Mouse (Mus musculus) forebrain, embryonic 11.5 days (tissue): ENCODE data around the gene Prdm1. TPM values are rescaled to one million over a fixed set of nuclear protein-coding genes. Genes with fewer than 3 reads are reported as not detected.

Source experiments
- ATAC-seq: fragments of 200-750 bp; cut with Nextera tagmentation; replicated peaks from 2 replicates; pipeline ENCODE4 v1.8.0; 2017; ENCODE audit warnings: moderate TSS enrichment; ENCODE audit not compliant: low FRiP score
- DNase-seq: peaks from one replicate; pipeline ENCODE4 v3.0.0-alpha.2; 2017; ENCODE audit warnings: low spot score
- H3K27ac ChIP-seq: fragments of 300-500 bp; sonication (generic); 2 replicates; pipeline ENCODE4 v1.5.1; 2014; ENCODE audit warnings: low read depth, low read length
- H3K27me3 ChIP-seq: fragments of 300-500 bp; sonication (generic); 2 replicates; pipeline ENCODE4 v1.6.1; 2014; ENCODE audit warnings: mild to moderate bottlenecking, low read length, mixed read lengths; ENCODE audit not compliant: control insufficient read depth, insufficient read depth
- H3K36me3 ChIP-seq: fragments of 300-500 bp; sonication (generic); 2 replicates; pipeline ENCODE4 v1.6.1; 2014; ENCODE audit warnings: mild to moderate bottlenecking, low read length, moderate library complexity, mixed read lengths; ENCODE audit not compliant: control insufficient read depth, insufficient read depth
- H3K4me1 ChIP-seq: fragments of 300-500 bp; sonication (generic); replicated peaks from 2 replicates; pipeline ENCODE4 v1.6.1; 2014; ENCODE audit warnings: low read length, mixed read lengths; ENCODE audit not compliant: control insufficient read depth, insufficient read depth
- H3K4me2 ChIP-seq: fragments of 300-500 bp; sonication (generic); 2 replicates; pipeline ENCODE4 v1.6.1; 2014; ENCODE audit warnings: low read depth, mild to moderate bottlenecking, low read length, moderate library complexity, mixed read lengths; ENCODE audit not compliant: severe bottlenecking
- H3K4me3 ChIP-seq: fragments of 300-500 bp; sonication (generic); 2 replicates; pipeline ENCODE4 v1.5.1; 2014; ENCODE audit warnings: low read depth, low read length
- H3K9ac ChIP-seq: fragments of 300-500 bp; sonication (generic); 2 replicates; pipeline ENCODE4 v1.6.1; 2014; ENCODE audit warnings: low read length
- H3K9me3 ChIP-seq: fragments of 300-500 bp; sonication (generic); 2 replicates; pipeline ENCODE4 v1.6.1; 2016; ENCODE audit warnings: low read length, mixed read lengths; ENCODE audit not compliant: control insufficient read depth
- WGBS: fragments of 180-500 bp; shearing (Covaris S2); extraction: QIAGEN DNeasy Blood & Tissue Kit; methylation state at CpG from one replicate; pipeline ENCODE4 v1.1.7; 2014; 5-methylcytosine and 5-hydroxymethylcytosine counted together
- polyA plus RNA-seq: library from polyadenylated mRNA; unstranded; fragments of >200 nt; fragmentation: Nextera tagmentation; extraction: Ambion mirVana; gene quantifications from 2 replicates; pipeline ENCODE4 v1.2.1, GENCODE M21; 2014

The Prdm1 gene
- polyA plus RNA-seq, 1 experiment from 2014 or later: 0.77 TPM

DNA sequence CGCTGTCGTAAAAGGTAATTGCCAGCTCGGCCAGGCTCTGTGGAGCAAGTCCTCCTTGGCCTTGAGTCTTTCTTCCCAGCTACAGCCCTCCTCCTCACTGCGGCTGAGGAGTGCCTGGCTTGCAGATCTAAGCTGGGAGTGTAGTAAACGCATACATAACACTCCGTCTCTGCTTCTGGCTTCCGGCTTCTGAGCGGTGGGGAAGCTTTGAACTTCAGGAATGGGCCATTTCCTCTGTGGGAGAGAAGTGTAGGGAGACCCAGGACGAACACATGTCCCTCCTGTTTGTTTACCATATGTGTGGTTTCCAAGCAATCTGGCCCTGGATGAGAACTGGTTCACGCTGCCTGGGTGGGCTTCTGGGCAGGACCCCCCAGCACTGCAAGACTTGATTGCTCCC lies 119.2 kb downstream of the Prdm1 start:
- ATAC-seq: no peak
- Histone ChIP-seq H3K27me3 (no peaks in the 10 kb centered on the region), H3K4me2 (no peak overlapping the region), H3K4me3 (no peak overlapping the region), H3K27ac (no peak overlapping the region), H3K9me3 (no peaks in the 10 kb centered on the region), H3K4me1 (no peaks in the 10 kb centered on the region), H3K36me3 (no peaks in the 10 kb centered on the region), H3K9ac (no peak overlapping the region)
- no peak for DNase-seq
- 87% methylated on average over 10 of the region's 10 CpGs for WGBS

DNA sequence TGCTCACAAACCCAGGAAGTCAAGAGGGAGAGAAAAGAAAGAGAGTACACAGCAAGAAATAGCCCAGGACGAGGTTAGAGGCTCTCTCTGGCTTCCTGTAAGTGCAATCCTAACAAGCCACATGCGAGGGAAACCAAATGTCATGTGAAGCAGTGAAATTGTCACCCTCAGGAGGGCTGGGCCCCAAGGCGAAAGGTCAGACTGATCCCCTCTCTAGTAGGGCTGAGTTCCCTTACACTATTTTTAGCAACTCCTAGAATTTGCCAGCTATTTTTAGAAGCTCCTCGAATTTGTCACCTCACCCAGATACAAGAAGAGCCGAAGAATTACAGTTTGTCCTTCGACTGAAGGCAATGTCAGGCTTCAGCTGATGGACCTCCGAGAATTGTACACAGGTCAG lies 124.9 kb downstream of the Prdm1 start:
- H3K27ac ChIP-seq: no peak overlapping the region
- WGBS: 73% methylated on average over 7 of the region's 7 CpGs
- no peak overlapping the region for H3K4me3 ChIP-seq
- no peak overlapping the region for H3K4me2 ChIP-seq
- H3K9ac ChIP-seq: no peak overlapping the region
- ATAC-seq (no peak), DNase-seq (no peak)
- H3K36me3 ChIP-seq: no peaks in the 10 kb centered on the region
- H3K9me3 ChIP-seq: no peaks in the 10 kb centered on the region
- H3K4me1 ChIP-seq: no peaks in the 10 kb centered on the region
- no peaks in the 10 kb centered on the region for H3K27me3 ChIP-seq

DNA sequence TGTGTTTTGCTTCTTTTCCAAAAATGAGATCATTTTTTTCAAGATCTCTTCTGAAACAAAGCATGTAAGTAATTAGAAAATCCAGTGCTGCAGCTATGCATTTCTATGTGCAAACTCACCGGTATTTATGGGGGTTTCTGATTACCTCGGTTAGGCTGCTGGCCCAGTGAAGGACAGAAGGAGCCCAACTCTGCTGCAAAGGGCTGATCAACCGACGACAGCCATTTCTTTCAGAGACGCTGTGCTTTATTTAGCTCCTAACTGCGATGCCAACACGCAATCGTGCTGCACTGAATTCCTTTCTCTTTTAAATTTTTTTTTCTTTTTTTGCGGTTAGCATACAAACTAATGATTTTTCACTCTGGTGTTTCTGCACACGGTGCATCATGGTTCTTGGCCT lies 126.7 kb downstream of the Prdm1 start:
- H3K4me3 ChIP-seq: no peak overlapping the region
- no peaks in the 10 kb centered on the region for H3K27me3 ChIP-seq
- H3K36me3 ChIP-seq: no peaks in the 10 kb centered on the region
- ATAC-seq: no peak
- H3K27ac ChIP-seq: no peak overlapping the region
- no peak overlapping the region for H3K4me2 ChIP-seq
- WGBS: 87% methylated on average over 10 of the region's 10 CpGs
- no peak overlapping the region for H3K9ac ChIP-seq
- no peaks in the 10 kb centered on the region for H3K4me1 ChIP-seq
- no peak for DNase-seq
- no peaks in the 10 kb centered on the region for H3K9me3 ChIP-seq

DNA sequence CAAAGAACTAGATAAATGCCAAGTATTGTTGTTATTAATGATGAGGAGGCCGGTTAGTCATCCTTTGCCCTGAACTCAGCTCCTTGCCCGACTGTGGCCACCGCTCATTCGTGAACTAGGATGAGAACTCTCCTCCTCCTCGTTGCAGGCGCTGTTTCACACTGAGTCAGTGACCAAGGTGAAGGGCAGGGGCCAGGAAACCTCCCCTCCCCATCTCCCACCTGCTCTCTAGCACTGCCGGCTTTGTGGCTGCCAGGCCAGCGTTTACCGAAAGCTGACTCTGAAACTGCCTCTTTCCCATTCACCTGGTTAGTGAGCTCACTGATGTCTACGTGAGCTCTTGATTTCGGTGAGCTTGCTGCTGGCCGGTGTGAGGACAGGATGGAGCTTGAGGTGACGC lies 127.7 kb downstream of the Prdm1 start:
- Histone ChIP-seq H3K4me1 (no peaks in the 10 kb centered on the region), H3K36me3 (no peaks in the 10 kb centered on the region), H3K9me3 (no peaks in the 10 kb centered on the region), H3K27ac (no peak overlapping the region), H3K4me2 (no peak overlapping the region), H3K4me3 (no peak overlapping the region), H3K27me3 (no peaks in the 10 kb centered on the region), H3K9ac (no peak overlapping the region)
- ATAC-seq (no peak), DNase-seq (no peak)
- 59% methylated on average over 13 of the region's 13 CpGs for WGBS

DNA sequence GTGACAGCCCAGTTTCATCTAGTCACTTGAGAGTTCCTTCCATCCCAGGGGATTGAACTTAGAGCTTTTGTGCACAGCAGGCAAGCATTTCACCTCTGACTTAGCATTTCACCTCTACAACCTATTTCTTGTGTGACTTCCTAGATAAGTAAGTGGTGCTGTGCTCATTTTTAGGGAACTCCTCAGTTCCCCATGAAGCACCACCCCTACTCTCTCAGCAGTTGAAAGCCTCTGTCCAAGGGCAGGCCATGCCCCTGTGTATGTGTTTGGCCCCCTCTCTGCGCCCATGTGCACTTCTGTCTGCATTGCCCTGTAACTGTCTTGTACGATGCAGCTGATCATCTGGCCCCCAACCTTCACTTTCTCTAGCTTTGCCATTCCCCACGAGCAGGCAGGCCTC lies 128.2 kb downstream of the Prdm1 start:
- Histone ChIP-seq H3K36me3 (no peaks in the 10 kb centered on the region), H3K4me3 (no peak overlapping the region), H3K4me2 (no peak overlapping the region), H3K27ac (no peak overlapping the region), H3K4me1 (no peaks in the 10 kb centered on the region), H3K9ac (no peak overlapping the region), H3K27me3 (no peaks in the 10 kb centered on the region), H3K9me3 (no peaks in the 10 kb centered on the region)
- WGBS: 49% methylated on average over 3 of the region's 3 CpGs
- DNase-seq (no peak), ATAC-seq (no peak)

DNA sequence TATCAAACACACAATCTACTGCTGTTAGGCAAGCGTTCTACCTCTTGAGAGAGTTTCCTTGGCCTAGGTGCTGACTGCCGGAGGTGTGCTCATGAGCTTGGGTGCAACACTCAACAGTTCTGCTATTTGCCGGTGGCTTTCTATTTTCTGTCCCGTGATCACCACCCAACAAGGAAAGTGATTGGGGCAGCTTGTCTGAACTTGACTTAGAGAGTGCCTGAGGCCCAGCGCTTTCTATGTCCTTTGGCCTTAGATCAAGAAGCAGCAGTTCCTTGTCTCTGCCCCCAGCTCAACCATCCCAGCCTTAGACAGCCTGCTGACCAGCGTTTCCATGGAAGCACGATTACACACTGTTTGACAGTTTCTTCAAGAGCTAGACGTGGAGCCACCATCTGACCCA lies 135.4 kb downstream of the Prdm1 start:
- Histone ChIP-seq H3K4me3 (no peak overlapping the region), H3K4me1 (no peaks in the 10 kb centered on the region), H3K9ac (no peak overlapping the region), H3K4me2 (no peak overlapping the region), H3K36me3 (no peaks in the 10 kb centered on the region), H3K27me3 (no peaks in the 10 kb centered on the region), H3K9me3 (no peaks in the 10 kb centered on the region), H3K27ac (no peak overlapping the region)
- WGBS: 90% methylated on average over 8 of the region's 8 CpGs
- no peak for DNase-seq
- no peak for ATAC-seq

DNA sequence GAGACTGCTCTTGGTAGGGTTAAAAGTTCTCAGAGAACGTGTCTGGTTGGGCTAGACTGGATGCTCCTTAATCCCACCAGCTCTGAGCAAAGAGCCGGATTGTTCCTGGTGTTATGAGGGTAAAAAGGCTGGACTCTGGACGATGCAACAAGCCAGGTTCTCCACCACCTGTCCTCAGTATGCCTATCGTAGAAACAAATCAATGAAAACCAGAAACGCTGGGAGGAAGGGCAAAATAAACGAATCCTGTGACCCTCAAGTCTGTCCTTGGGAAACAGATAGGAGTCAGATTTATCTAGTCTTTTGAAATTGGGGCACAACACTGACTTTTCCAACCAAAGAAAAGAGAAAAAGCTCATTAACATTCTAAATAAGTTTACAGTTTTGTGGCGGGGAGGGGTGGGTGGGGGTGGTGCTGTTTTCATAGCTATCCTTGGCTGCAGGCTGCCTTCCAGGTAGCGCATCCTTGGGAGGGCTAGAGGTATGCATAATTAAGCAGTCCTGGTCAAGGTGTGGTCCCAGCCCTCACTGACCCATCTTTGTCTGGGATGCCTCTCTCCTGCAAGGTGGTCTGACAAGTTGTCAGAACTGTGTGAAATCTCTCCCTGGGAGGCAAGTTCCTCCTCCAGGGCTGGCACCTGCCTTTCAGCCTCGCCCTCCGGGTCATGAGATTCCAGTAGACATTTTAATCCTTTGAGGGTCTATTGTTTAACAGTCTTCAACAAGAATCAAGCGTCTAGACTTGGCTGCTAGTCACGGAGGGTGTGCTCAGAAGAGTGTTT lies 136.6 kb downstream of the Prdm1 start:
- Histone ChIP-seq H3K9ac (no peak overlapping the region), H3K36me3 (no peaks in the 10 kb centered on the region), H3K4me3 (no peak overlapping the region), H3K4me1 (no peaks in the 10 kb centered on the region), H3K27ac (no peak overlapping the region), H3K27me3 (no peaks in the 10 kb centered on the region), H3K9me3 (no peaks in the 10 kb centered on the region), H3K4me2 (no peak overlapping the region)
- no peak for DNase-seq
- ATAC-seq: no peak
- 41% methylated on average over 12 of the region's 12 CpGs for WGBS

DNA sequence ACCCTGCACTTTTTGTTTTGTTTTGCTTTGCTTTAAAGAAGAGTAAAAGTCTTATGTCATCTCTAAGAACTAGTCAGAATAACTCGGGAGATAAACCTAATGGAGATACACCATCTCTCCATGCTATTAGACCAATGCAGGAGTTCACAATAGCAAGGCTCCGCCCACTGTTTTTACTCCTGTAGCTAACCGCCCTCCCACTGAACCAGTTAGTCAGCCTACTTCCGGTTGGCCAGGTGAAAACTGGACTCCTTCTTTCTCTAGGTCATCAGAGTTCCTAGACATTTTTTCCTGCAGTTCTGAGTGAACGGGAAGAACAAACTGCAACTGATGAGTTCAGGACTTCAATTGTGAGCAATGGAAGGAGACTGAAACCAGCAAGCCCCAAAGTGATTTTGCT lies 138.0 kb downstream of the Prdm1 start:
- Histone ChIP-seq H3K36me3 (no peaks in the 10 kb centered on the region), H3K9me3 (no peaks in the 10 kb centered on the region), H3K4me1 (no peaks in the 10 kb centered on the region), H3K9ac (no peak overlapping the region), H3K27me3 (no peaks in the 10 kb centered on the region), H3K4me2 (no peak overlapping the region), H3K27ac (no peak overlapping the region), H3K4me3 (no peak overlapping the region)
- DNase-seq (no peak), ATAC-seq (no peak)
- WGBS: 81% methylated on average over 5 of the region's 5 CpGs

DNA sequence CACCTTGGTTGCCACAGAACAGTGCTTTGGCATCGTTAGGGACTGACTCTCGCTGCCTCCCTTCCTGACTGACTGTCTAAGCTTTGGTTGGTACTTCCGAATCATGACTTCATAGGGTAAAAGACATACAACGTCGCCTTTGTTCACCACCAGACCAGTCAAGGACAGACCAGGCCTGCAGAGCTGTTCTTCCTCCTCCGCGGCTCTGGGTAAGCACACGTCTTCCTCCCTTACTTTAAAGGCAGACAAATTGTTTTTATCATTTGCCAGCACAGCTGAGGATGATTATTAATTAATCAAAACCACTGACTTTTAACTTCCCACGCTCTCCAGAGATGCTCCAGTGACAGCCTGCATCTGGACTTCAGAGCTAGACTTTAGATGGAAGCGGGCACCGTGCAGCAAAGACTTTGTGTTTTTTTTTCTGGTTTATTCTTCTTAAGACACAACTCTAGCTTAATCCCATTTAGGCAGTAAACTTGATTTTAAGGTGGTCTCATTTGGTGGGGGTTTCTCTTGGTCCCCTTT lies 139.5 kb downstream of the Prdm1 start:
- Histone ChIP-seq H3K4me2 (no peak overlapping the region), H3K36me3 (no peaks in the 10 kb centered on the region), H3K27ac (no peak overlapping the region), H3K9me3 (no peaks in the 10 kb centered on the region), H3K4me1 (no peaks in the 10 kb centered on the region), H3K9ac (no peak overlapping the region), H3K4me3 (no peak overlapping the region), H3K27me3 (no peaks in the 10 kb centered on the region)
- ATAC-seq (no peak), DNase-seq (no peak)
- 79% methylated on average over 11 of the region's 11 CpGs for WGBS
